Mouse (Mus musculus): ENCODE data around the gene Pgrmc2. TPM values are rescaled to one million over a fixed set of nuclear protein-coding genes. Genes with fewer than 3 reads are reported as not detected.

Gene Pgrmc2
- 38.2 and 39.7 TPM in 2 replicates for polyA plus RNA-seq (2016; fragmentation: Nextera tagmentation; extraction: Ambion mirVana)

- H3K4me3 ChIP-seq = peak within 1 kb of the TSS; percentile 90
- H3K9me3 ChIP-seq = no peaks in the 10 kb centered on the region
- peak within 1 kb of the TSS; percentile 84 for H3K9ac ChIP-seq
- peak within 1 kb of the TSS; percentile 85 for H3K4me2 ChIP-seq (replicated peaks)
- H3K36me3 ChIP-seq = no peaks in the 10 kb centered on the region
- peaks cover 16% of the 10 kb centered on the region for H3K4me1 ChIP-seq
- H3K27me3 ChIP-seq (replicated peaks) = no peaks in the 10 kb centered on the region
- ATAC-seq (ENCODE audit: low FRiP score, low read depth) = peak; percentile 97
- under 1% methylated on average over 89 of the region's 95 CpGs for WGBS
- H3K27ac ChIP-seq = peak within 1 kb of the TSS; percentile 85
Observed at GRCm38 (mm10) chr3:41082885-41083789, at the start of gene Pgrmc2. TSS of gene Pgrmc2 (minus strand) at chr3:41083046.

GRCm38 (mm10) chr3:41124000-41124294 lies 41.1 kb upstream of the Pgrmc2 start:
- 23% methylated on average over 12 of the region's 12 CpGs for WGBS
- H3K4me3 ChIP-seq = no peak overlapping the region
- H3K9ac ChIP-seq = no peak overlapping the region
- ATAC-seq (ENCODE audit: low FRiP score, low read depth) = no peak
- peaks cover 6% of the 10 kb centered on the region for H3K4me1 ChIP-seq
- H3K27me3 ChIP-seq (replicated peaks) = 0 out of 2 replicates have a peak, but pooled peaks cover 6% of the 10 kb centered on the region
- peak overlapping the region; percentile 42 for H3K4me2 ChIP-seq (replicated peaks)
- no peaks in the 10 kb centered on the region for H3K9me3 ChIP-seq
- H3K36me3 ChIP-seq = no peaks in the 10 kb centered on the region
- no peak overlapping the region for H3K27ac ChIP-seq

- H3K4me2 ChIP-seq (replicated peaks) = peak overlapping the region; percentile 42
- 38% methylated on average over 10 of the region's 10 CpGs for WGBS
- H3K4me1 ChIP-seq = peaks cover 6% of the 10 kb centered on the region
- H3K9me3 ChIP-seq = no peaks in the 10 kb centered on the region
- no peak overlapping the region for H3K9ac ChIP-seq
- H3K27me3 ChIP-seq (replicated peaks) = 0 out of 2 replicates have a peak, but pooled peaks cover 6% of the 10 kb centered on the region
- H3K27ac ChIP-seq = no peak overlapping the region
- no peaks in the 10 kb centered on the region for H3K36me3 ChIP-seq
- ATAC-seq (ENCODE audit: low FRiP score, low read depth) = peak; percentile 37; the same call in 1 of the 2 replicates
- H3K4me3 ChIP-seq = no peak overlapping the region
Observed at GRCm38 (mm10) chr3:41123190-41123999, 40.5 kb upstream of the Pgrmc2 start.

GRCm38 (mm10) chr3:41118173-41118572 lies 35.3 kb upstream of the Pgrmc2 start:
- ATAC-seq (ENCODE audit: low FRiP score, low read depth) = no peak
- no peaks in the 10 kb centered on the region for H3K36me3 ChIP-seq
- no peak overlapping the region for H3K4me3 ChIP-seq
- no peak overlapping the region for H3K4me2 ChIP-seq (replicated peaks)
- no peak overlapping the region for H3K27ac ChIP-seq
- no peaks in the 10 kb centered on the region for H3K27me3 ChIP-seq (replicated peaks)
- WGBS = 77% methylated on average over 5 of the region's 5 CpGs
- no peaks in the 10 kb centered on the region for H3K4me1 ChIP-seq
- no peak overlapping the region for H3K9ac ChIP-seq
- H3K9me3 ChIP-seq = no peaks in the 10 kb centered on the region

GRCm38 (mm10) chr3:41117447-41117846 lies 34.6 kb upstream of the Pgrmc2 start:
- no peak for ATAC-seq (ENCODE audit: low FRiP score, low read depth)
- no peaks in the 10 kb centered on the region for H3K27me3 ChIP-seq (replicated peaks)
- no peak overlapping the region for H3K27ac ChIP-seq
- no peak overlapping the region for H3K4me3 ChIP-seq
- no peaks in the 10 kb centered on the region for H3K36me3 ChIP-seq
- H3K4me2 ChIP-seq (replicated peaks) = no peak overlapping the region
- no peak overlapping the region for H3K9ac ChIP-seq
- no peaks in the 10 kb centered on the region for H3K9me3 ChIP-seq
- no peaks in the 10 kb centered on the region for H3K4me1 ChIP-seq

- no peak overlapping the region for H3K4me2 ChIP-seq (replicated peaks)
- H3K27ac ChIP-seq = no peak overlapping the region
- no peak overlapping the region for H3K9ac ChIP-seq
- ATAC-seq (ENCODE audit: low FRiP score, low read depth) = no peak
- 86% methylated on average over 5 of the region's 5 CpGs for WGBS
- no peaks in the 10 kb centered on the region for H3K27me3 ChIP-seq (replicated peaks)
- H3K4me3 ChIP-seq = no peak overlapping the region
- H3K36me3 ChIP-seq = no peaks in the 10 kb centered on the region
- H3K4me1 ChIP-seq = no peaks in the 10 kb centered on the region
- H3K9me3 ChIP-seq = no peaks in the 10 kb centered on the region
Observed at GRCm38 (mm10) chr3:41113186-41113585, 30.3 kb upstream of the Pgrmc2 start.

- Histone ChIP-seq H3K4me2 (replicated peaks) (no peak overlapping the region), H3K9me3 (no peaks in the 10 kb centered on the region), H3K27ac (no peak overlapping the region), H3K4me3 (no peak overlapping the region), H3K36me3 (no peaks in the 10 kb centered on the region), H3K4me1 (no peaks in the 10 kb centered on the region), H3K9ac (no peak overlapping the region), H3K27me3 (replicated peaks) (no peaks in the 10 kb centered on the region)
- WGBS = 72% methylated on average over 6 of the region's 6 CpGs
- ATAC-seq (ENCODE audit: low FRiP score, low read depth) = no peak
Observed at GRCm38 (mm10) chr3:41108306-41108785, 25.5 kb upstream of the Pgrmc2 start.

- Histone ChIP-seq H3K36me3 (no peaks in the 10 kb centered on the region), H3K27me3 (replicated peaks) (no peaks in the 10 kb centered on the region), H3K9me3 (no peaks in the 10 kb centered on the region), H3K4me2 (replicated peaks) (no peak overlapping the region), H3K9ac (no peak overlapping the region), H3K4me1 (no peaks in the 10 kb centered on the region), H3K4me3 (no peak overlapping the region), H3K27ac (no peak overlapping the region)
- WGBS = 83% methylated on average over 14 of the region's 14 CpGs
- no peak for ATAC-seq (ENCODE audit: low FRiP score, low read depth)
Observed at GRCm38 (mm10) chr3:41107600-41108305, 24.9 kb upstream of the Pgrmc2 start.

GRCm38 (mm10) chr3:41101905-41102304 lies 19.1 kb upstream of the Pgrmc2 start:
- WGBS = 89% methylated on average over 9 of the region's 9 CpGs
- no peak overlapping the region for H3K27ac ChIP-seq
- no peak overlapping the region for H3K4me3 ChIP-seq
- ATAC-seq (ENCODE audit: low FRiP score, low read depth) = no peak
- no peaks in the 10 kb centered on the region for H3K4me1 ChIP-seq
- H3K36me3 ChIP-seq = no peaks in the 10 kb centered on the region
- H3K27me3 ChIP-seq (replicated peaks) = no peaks in the 10 kb centered on the region
- H3K9ac ChIP-seq = no peak overlapping the region
- no peaks in the 10 kb centered on the region for H3K9me3 ChIP-seq
- H3K4me2 ChIP-seq (replicated peaks) = no peak overlapping the region

GRCm38 (mm10) chr3:41100157-41100556 lies 17.3 kb upstream of the Pgrmc2 start:
- H3K4me3 ChIP-seq = no peak overlapping the region
- H3K4me1 ChIP-seq = no peaks in the 10 kb centered on the region
- H3K4me2 ChIP-seq (replicated peaks) = no peak overlapping the region
- ATAC-seq (ENCODE audit: low FRiP score, low read depth) = no peak
- H3K27ac ChIP-seq = no peak overlapping the region
- WGBS = 77% methylated on average over 2 of the region's 2 CpGs
- H3K9ac ChIP-seq = no peak overlapping the region
- no peaks in the 10 kb centered on the region for H3K36me3 ChIP-seq
- H3K9me3 ChIP-seq = no peaks in the 10 kb centered on the region
- H3K27me3 ChIP-seq (replicated peaks) = no peaks in the 10 kb centered on the region

GRCm38 (mm10) chr3:41099672-41100071 lies 16.8 kb upstream of the Pgrmc2 start:
- 78% methylated on average over 1 of the region's 1 CpGs for WGBS
- Histone ChIP-seq H3K4me2 (replicated peaks) (no peak overlapping the region), H3K9me3 (no peaks in the 10 kb centered on the region), H3K27ac (no peak overlapping the region), H3K9ac (no peak overlapping the region), H3K4me3 (no peak overlapping the region), H3K4me1 (no peaks in the 10 kb centered on the region), H3K27me3 (replicated peaks) (no peaks in the 10 kb centered on the region), H3K36me3 (no peaks in the 10 kb centered on the region)
- no peak for ATAC-seq (ENCODE audit: low FRiP score, low read depth)

- no peak for ATAC-seq (ENCODE audit: low FRiP score, low read depth)
- H3K27me3 ChIP-seq (replicated peaks) = no peaks in the 10 kb centered on the region
- H3K4me1 ChIP-seq = no peaks in the 10 kb centered on the region
- H3K9me3 ChIP-seq = no peaks in the 10 kb centered on the region
- no peak overlapping the region for H3K9ac ChIP-seq
- H3K4me2 ChIP-seq (replicated peaks) = no peak overlapping the region
- H3K36me3 ChIP-seq = no peaks in the 10 kb centered on the region
- 92% methylated on average over 2 of the region's 2 CpGs for WGBS
- no peak overlapping the region for H3K4me3 ChIP-seq
- no peak overlapping the region for H3K27ac ChIP-seq
Observed at GRCm38 (mm10) chr3:41093210-41093609, 10.4 kb upstream of the Pgrmc2 start.
